Mouse (Mus musculus): ENCODE measurements around the gene 1700003F12Rik. TPM values are rescaled to one million over a fixed set of nuclear protein-coding genes. Genes with fewer than 3 reads are reported as not detected.
A peak's percentile ranks its signal among the peaks of the same experiment; 100 is the strongest.

Gene 1700003F12Rik
- polyA plus RNA-seq, 1 experiment from 2014 or later = 0.50 TPM

DNA sequence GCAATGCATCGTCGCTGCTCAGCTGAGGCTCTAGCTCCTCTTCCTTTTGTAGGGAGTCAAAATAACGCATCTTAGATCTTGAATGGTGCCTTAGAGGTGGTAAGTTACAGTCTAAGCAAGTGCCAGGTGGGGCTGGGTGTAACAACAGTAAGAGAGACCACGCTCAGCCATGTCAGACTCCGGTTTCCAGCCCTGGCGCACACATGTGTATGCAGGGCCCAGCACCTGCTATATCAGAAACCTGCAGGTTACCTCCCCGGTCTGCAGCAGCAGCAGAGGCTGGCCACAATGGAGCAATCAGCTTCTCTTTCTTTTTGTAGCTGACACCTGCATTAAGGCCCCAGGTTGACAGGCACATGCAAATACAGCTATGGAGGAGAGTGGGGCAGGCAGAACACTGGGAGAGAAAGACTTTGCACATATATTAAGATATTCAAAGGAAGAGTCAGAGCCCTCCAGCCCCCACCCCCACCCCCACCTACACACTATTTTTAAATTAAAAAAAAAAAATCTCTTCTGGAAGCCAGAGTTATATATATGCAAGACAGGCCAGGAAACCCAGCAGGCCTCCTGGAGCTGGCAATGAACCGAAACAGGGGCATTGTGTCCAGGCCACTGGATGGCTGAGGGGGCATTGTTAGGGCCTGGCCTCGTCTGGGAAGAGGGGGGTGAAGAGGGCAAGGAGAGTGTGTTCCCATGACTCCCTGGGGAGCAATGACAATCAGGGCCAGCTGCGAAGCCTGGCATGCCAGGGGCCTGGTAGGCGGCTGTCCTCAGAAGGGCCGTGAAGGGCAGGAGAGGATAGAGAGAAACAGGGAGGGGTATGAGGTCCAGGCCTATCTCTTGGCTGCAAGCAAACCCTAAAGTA is 30.2 kb downstream of the 1700003F12Rik start:
- Histone ChIP-seq H3K4me1 (ENCODE audit: control insufficient read depth in 2 of 2, insufficient read depth in 2 of 2, low read length in 2 of 2) (peaks cover 8 to 9% of the 10 kb centered on the region in 2 experiments; a peak in 3 of 4 replicates), H3K4me3 (ENCODE audit: control insufficient read depth in 1 of 2, insufficient read depth in 1 of 2, low read depth in 1 of 2, low read length in 2 of 2) (no peak overlapping the region), H3K36me3 (ENCODE audit: control insufficient read depth, insufficient read depth, low read length) (no peaks in the 10 kb centered on the region), H3K27me3 (ENCODE audit: control insufficient read depth, insufficient read depth, low read length) (no peaks in the 10 kb centered on the region), H3K27ac (replicated peaks in 1 of 2; ENCODE audit: control insufficient read depth in 1 of 2, insufficient read depth in 1 of 2, low read depth in 2 of 2, low read length in 2 of 2) (no peak overlapping the region; a peak in 1 of 4 replicates), H3K4me2 (ENCODE audit: low read length) (no peak overlapping the region), H3K9ac (ENCODE audit: low read length) (peak overlapping the region; percentile 21; the same call in 1 of the 2 replicates), H3K9me3 (ENCODE audit: control insufficient read depth, low read length) (0 out of 2 replicates have a peak, but pooled peaks cover 3% of the 10 kb centered on the region)
- 52% methylated on average over 12 of the region's 12 CpGs for WGBS
- ATAC-seq (ENCODE audit: insufficient number of reproducible peaks, insufficient read depth, low FRiP score, low read depth) = no peak

DNA sequence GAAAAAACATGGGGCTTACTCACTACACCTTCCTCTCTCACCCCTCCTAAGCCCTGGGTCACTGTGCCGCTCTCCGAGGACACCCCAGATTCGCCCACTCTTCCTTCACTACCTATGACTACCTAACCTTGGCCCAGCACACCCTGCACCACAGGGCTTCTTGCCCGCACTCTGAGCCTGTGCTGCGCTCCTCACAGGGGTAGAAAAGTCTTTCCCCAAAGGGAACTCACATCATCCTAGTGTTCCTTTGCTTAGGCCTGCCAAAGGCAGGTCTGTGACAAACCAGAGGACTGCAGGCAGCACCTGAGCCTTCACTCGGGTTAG is 30.8 kb downstream of the 1700003F12Rik start:
- no peak overlapping the region for H3K4me2 ChIP-seq (ENCODE audit: low read length)
- H3K27me3 ChIP-seq (ENCODE audit: control insufficient read depth, insufficient read depth, low read length) = no peaks in the 10 kb centered on the region
- peaks cover 8 to 9% of the 10 kb centered on the region in 2 experiments; a peak in 3 of 4 replicates for H3K4me1 ChIP-seq (ENCODE audit: control insufficient read depth in 2 of 2, insufficient read depth in 2 of 2, low read length in 2 of 2)
- H3K36me3 ChIP-seq (ENCODE audit: control insufficient read depth, insufficient read depth, low read length) = no peaks in the 10 kb centered on the region
- 89% methylated on average over 6 of the region's 6 CpGs for WGBS
- no peak for ATAC-seq (ENCODE audit: insufficient number of reproducible peaks, insufficient read depth, low FRiP score, low read depth)
- no peak overlapping the region; a peak in 1 of 4 replicates for H3K27ac ChIP-seq (replicated peaks in 1 of 2; ENCODE audit: control insufficient read depth in 1 of 2, insufficient read depth in 1 of 2, low read depth in 2 of 2, low read length in 2 of 2)
- H3K9ac ChIP-seq (ENCODE audit: low read length) = no peak overlapping the region; the same call in 1 of the 2 replicates
- H3K9me3 ChIP-seq (ENCODE audit: control insufficient read depth, low read length) = 0 out of 2 replicates have a peak, but pooled peaks cover 3% of the 10 kb centered on the region
- H3K4me3 ChIP-seq (ENCODE audit: control insufficient read depth in 1 of 2, insufficient read depth in 1 of 2, low read depth in 1 of 2, low read length in 2 of 2) = no peak overlapping the region

DNA sequence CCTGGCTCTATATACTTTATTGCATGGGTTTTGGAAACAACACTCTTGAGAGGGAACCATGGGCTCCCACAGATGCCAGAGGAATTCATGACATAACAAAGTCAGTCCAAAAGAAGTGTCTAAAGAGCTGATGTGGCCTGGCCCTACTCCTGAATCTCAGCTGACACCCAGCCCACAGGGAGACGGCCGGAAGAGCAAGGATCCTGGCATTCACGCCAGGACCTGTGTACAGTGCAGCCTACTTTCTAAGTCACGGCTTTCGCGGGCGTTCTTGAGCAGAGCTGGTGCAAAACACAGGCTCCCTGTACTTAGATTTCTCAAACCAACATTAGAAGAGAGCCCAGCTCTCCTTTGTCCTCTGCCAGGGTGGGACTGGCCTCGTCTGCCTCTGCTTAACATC is 33.7 kb downstream of the 1700003F12Rik start:
- Histone ChIP-seq H3K9me3 (ENCODE audit: control insufficient read depth, low read length) (0 out of 2 replicates have a peak, but pooled peaks cover 3% of the 10 kb centered on the region), H3K27ac (replicated peaks in 1 of 2; ENCODE audit: control insufficient read depth in 1 of 2, insufficient read depth in 1 of 2, low read depth in 2 of 2, low read length in 2 of 2) (peak overlapping the region in 1 of 2 experiments; percentile 39; a peak in 1 of 4 replicates), H3K36me3 (ENCODE audit: control insufficient read depth, insufficient read depth, low read length) (no peaks in the 10 kb centered on the region), H3K4me1 (ENCODE audit: control insufficient read depth in 2 of 2, insufficient read depth in 2 of 2, low read length in 2 of 2) (peaks cover 17 to 22% of the 10 kb centered on the region in 2 experiments), H3K4me3 (ENCODE audit: control insufficient read depth in 1 of 2, insufficient read depth in 1 of 2, low read depth in 1 of 2, low read length in 2 of 2) (no peak overlapping the region), H3K9ac (ENCODE audit: low read length) (no peak overlapping the region), H3K4me2 (ENCODE audit: low read length) (no peak overlapping the region), H3K27me3 (ENCODE audit: control insufficient read depth, insufficient read depth, low read length) (no peaks in the 10 kb centered on the region)
- ATAC-seq (ENCODE audit: insufficient number of reproducible peaks, insufficient read depth, low FRiP score, low read depth) = no peak
- WGBS = 52% methylated on average over 8 of the region's 8 CpGs

DNA sequence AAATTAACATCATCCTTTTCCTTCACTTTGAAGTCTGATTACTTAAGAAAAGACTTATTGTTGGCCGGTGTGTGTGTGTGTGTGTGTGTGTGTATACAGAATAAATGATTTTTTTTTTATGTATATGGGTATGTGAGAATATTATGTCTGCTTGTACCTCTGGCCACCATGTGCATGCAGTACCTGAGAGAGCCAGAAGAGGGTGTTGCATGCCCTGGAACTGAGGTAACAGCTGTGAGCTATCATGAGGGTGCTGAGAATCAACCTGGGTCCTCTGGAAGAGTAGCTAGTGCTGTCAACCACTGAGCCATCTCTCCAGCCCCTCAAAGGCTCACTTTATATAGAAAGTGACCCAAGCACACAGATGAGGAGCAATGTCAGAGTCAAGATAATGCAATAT is 34.5 kb downstream of the 1700003F12Rik start:
- no peak overlapping the region for H3K4me3 ChIP-seq (ENCODE audit: control insufficient read depth in 1 of 2, insufficient read depth in 1 of 2, low read depth in 1 of 2, low read length in 2 of 2)
- no peaks in the 10 kb centered on the region for H3K27me3 ChIP-seq (ENCODE audit: control insufficient read depth, insufficient read depth, low read length)
- H3K36me3 ChIP-seq (ENCODE audit: control insufficient read depth, insufficient read depth, low read length) = no peaks in the 10 kb centered on the region
- H3K4me1 ChIP-seq (ENCODE audit: control insufficient read depth in 2 of 2, insufficient read depth in 2 of 2, low read length in 2 of 2) = peaks cover 17 to 22% of the 10 kb centered on the region in 2 experiments
- H3K9me3 ChIP-seq (ENCODE audit: control insufficient read depth, low read length) = 0 out of 2 replicates have a peak, but pooled peaks cover 3% of the 10 kb centered on the region
- H3K4me2 ChIP-seq (ENCODE audit: low read length) = no peak overlapping the region
- H3K27ac ChIP-seq (replicated peaks in 1 of 2; ENCODE audit: control insufficient read depth in 1 of 2, insufficient read depth in 1 of 2, low read depth in 2 of 2, low read length in 2 of 2) = no peak overlapping the region
- no peak overlapping the region for H3K9ac ChIP-seq (ENCODE audit: low read length)
- 96% methylated on average over 1 of the region's 1 CpGs for WGBS
- ATAC-seq (ENCODE audit: insufficient number of reproducible peaks, insufficient read depth, low FRiP score, low read depth) = no peak

DNA sequence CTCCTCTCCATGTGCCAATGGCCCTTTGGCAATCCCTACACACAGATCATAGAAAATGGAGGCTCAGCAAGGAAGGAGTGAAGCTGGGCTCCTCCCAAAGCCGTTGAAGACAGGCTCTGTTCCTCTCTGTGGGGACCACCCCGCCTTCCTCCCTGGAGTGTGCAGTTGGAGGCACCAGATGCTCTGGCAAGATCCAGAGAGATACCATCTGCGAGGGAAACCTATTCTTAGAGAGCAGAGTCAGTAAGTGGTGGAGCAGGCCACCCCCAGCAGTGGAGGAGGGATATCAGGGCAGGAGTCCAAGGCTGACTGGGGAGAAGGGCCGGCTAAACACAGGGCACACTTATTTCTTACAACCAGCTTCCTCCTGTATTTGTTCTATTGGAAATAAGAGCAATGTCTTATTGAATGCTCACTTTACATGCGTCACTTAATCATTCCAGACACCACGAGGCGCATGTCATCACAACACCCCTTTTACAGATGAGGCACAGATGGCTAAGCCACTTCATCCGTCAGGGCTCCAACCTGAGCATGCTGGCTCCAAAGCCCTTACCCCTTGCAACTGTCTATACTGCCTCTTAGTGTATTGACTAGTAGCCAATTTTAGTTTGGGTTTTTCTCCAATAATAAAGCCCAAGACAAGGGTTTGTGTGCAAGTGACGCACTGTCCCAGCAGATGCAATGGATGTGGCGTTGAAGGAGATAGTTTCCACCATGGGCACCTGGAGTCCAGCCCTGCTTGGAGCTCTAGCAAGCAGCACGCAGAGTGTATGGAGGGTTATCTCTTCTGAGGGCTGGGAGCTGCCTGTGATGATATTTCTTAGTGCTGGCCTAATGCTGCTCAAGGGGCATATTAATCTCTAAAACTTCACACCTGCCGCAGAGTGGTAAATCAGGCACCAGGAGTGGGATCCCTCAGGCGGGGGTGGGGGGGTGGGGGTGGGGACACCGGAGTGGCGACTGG is 37.3 kb downstream of the 1700003F12Rik start:
- no peak overlapping the region for H3K4me2 ChIP-seq (ENCODE audit: low read length)
- 36% methylated on average over 15 of the region's 15 CpGs for WGBS
- peaks cover 16 to 17% of the 10 kb centered on the region in 2 experiments for H3K4me1 ChIP-seq (ENCODE audit: control insufficient read depth in 2 of 2, insufficient read depth in 2 of 2, low read length in 2 of 2)
- no peak overlapping the region for H3K4me3 ChIP-seq (ENCODE audit: control insufficient read depth in 1 of 2, insufficient read depth in 1 of 2, low read depth in 1 of 2, low read length in 2 of 2)
- H3K36me3 ChIP-seq (ENCODE audit: control insufficient read depth, insufficient read depth, low read length) = 0 out of 2 replicates have a peak, but pooled peaks cover 6% of the 10 kb centered on the region
- no peak overlapping the region for H3K27ac ChIP-seq (replicated peaks in 1 of 2; ENCODE audit: control insufficient read depth in 1 of 2, insufficient read depth in 1 of 2, low read depth in 2 of 2, low read length in 2 of 2)
- H3K27me3 ChIP-seq (ENCODE audit: control insufficient read depth, insufficient read depth, low read length) = no peaks in the 10 kb centered on the region
- H3K9me3 ChIP-seq (ENCODE audit: control insufficient read depth, low read length) = 0 out of 2 replicates have a peak, but pooled peaks cover 3% of the 10 kb centered on the region
- H3K9ac ChIP-seq (ENCODE audit: low read length) = no peak overlapping the region
- no peak for ATAC-seq (ENCODE audit: insufficient number of reproducible peaks, insufficient read depth, low FRiP score, low read depth)

DNA sequence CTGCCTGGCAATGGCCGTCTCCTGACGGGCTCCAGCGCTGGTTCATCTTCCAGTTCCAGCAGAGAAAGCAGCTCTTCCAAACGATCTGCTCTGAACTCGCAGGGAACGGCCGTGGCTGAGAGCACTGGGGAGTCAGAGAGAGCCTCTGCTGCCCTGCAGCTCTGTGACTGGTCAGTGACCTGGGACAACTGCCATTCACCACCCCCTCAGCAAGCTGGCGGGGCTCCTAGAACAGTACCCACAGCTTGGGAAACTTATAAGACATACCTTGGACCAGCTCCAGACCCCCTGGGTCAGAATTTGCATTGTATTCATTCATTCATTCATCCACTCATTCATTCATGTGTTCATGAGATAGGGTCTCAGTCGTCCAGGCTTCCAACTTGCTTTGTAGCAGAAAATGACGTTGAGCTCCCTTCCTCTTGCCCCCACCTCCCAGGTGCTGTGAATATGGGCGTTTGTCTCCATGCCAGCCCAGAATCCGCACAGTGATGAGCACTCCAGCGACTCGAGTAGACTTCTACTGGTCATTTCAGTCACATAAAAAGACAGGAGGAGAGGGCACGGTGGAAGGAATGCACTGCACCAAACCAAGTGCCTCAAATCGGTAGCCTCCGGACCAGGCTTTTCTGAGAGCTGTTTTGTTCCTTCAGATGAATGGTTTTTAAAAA is 38.2 kb downstream of the 1700003F12Rik start:
- H3K36me3 ChIP-seq (ENCODE audit: control insufficient read depth, insufficient read depth, low read length) = 0 out of 2 replicates have a peak, but pooled peaks cover 6% of the 10 kb centered on the region
- ATAC-seq (ENCODE audit: insufficient number of reproducible peaks, insufficient read depth, low FRiP score, low read depth) = no peak
- H3K9ac ChIP-seq (ENCODE audit: low read length) = no peak overlapping the region
- no peak overlapping the region for H3K27ac ChIP-seq (replicated peaks in 1 of 2; ENCODE audit: control insufficient read depth in 1 of 2, insufficient read depth in 1 of 2, low read depth in 2 of 2, low read length in 2 of 2)
- 0 out of 2 replicates have a peak, but pooled peaks cover 3% of the 10 kb centered on the region for H3K9me3 ChIP-seq (ENCODE audit: control insufficient read depth, low read length)
- no peak overlapping the region for H3K4me2 ChIP-seq (ENCODE audit: low read length)
- H3K4me1 ChIP-seq (ENCODE audit: control insufficient read depth in 2 of 2, insufficient read depth in 2 of 2, low read length in 2 of 2) = peaks cover 16 to 17% of the 10 kb centered on the region in 2 experiments
- no peak overlapping the region for H3K4me3 ChIP-seq (ENCODE audit: control insufficient read depth in 1 of 2, insufficient read depth in 1 of 2, low read depth in 1 of 2, low read length in 2 of 2)
- no peaks in the 10 kb centered on the region for H3K27me3 ChIP-seq (ENCODE audit: control insufficient read depth, insufficient read depth, low read length)
- WGBS = 53% methylated on average over 17 of the region's 17 CpGs

DNA sequence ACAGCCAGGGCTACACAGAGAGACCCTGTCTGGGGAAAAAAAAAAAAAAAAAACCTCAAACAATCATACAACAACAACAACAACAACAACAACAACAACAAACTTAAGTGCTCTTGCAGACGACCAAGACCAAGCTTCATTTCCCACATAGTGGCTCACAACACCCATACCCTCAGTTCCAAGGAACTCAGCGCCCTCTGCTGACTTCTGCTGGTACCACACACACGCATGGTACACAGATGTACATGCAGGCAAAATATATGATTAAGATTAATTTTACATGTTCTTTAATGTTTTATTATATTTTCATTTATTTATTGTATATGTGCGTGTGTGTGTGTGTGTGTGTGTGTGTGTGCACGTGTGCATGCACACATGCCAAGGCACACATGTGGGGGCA is 39.5 kb downstream of the 1700003F12Rik start:
- WGBS = 68% methylated on average over 5 of the region's 5 CpGs
- 0 out of 2 replicates have a peak, but pooled peaks cover 6% of the 10 kb centered on the region for H3K36me3 ChIP-seq (ENCODE audit: control insufficient read depth, insufficient read depth, low read length)

More for the DNA sequence above, 39.5 kb downstream of the 1700003F12Rik start:
- no peaks in the 10 kb centered on the region for H3K27me3 ChIP-seq (ENCODE audit: control insufficient read depth, insufficient read depth, low read length)
- H3K4me1 ChIP-seq (ENCODE audit: control insufficient read depth in 2 of 2, insufficient read depth in 2 of 2, low read length in 2 of 2) = peaks cover 11 to 13% of the 10 kb centered on the region in 2 experiments
- no peak overlapping the region for H3K9ac ChIP-seq (ENCODE audit: low read length)
- no peak overlapping the region for H3K27ac ChIP-seq (replicated peaks in 1 of 2; ENCODE audit: control insufficient read depth in 1 of 2, insufficient read depth in 1 of 2, low read depth in 2 of 2, low read length in 2 of 2)
- no peak overlapping the region for H3K4me2 ChIP-seq (ENCODE audit: low read length)
- ATAC-seq (ENCODE audit: insufficient number of reproducible peaks, insufficient read depth, low FRiP score, low read depth) = no peak
- 0 out of 2 replicates have a peak, but pooled peaks cover 3% of the 10 kb centered on the region for H3K9me3 ChIP-seq (ENCODE audit: control insufficient read depth, low read length)
- no peak overlapping the region for H3K4me3 ChIP-seq (ENCODE audit: control insufficient read depth in 1 of 2, insufficient read depth in 1 of 2, low read depth in 1 of 2, low read length in 2 of 2)
